Mouse (Mus musculus): ENCODE data around the gene Camta1.

Gene Camta1

DNA sequence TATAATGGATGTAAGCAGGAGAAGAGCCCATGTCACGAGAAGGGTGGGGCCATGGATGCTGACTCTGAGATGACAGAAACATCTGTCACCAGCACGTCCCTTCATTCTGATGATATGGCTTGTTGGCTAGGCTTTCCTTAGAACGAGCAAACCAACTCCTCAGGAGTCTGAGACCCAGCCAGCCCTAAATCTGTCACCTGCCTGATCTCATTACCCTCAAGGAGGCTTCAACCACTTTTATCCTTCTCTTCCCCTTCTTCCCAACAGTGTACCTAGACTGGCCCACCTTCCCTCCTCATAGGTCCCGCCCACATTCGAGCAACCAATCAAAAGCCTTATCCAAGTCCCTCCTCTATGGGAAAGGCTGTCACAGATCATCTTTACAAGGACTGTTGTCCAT, 173.5 kb downstream of the Camta1 start:
- DNase-seq (ENCODE audit: low spot score in 2 of 2), result no peak

DNA sequence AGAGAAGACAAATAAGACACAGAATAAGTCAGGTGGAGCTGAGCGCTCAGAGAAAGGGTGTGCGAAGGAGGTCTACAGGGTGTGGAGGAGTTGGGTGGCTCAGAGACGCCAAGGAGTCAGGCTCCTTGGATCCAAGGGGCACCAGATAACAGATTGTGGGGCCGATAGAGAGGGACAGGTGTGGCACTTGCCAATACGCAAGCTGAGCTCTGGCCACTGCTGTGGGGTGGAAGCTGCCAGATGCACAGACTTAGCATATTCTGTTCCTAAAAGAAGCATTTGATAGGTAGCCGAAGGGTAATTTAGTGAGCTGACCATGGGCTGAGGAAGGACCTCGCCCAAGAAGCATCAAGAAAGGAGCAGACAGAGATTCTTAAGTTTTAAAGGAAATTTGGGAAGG, 177.1 kb downstream of the Camta1 start:
- DNase-seq (ENCODE audit: low spot score in 2 of 2), result no peak

- no peak for DNase-seq (ENCODE audit: low spot score in 2 of 2)
Observed at GRCm38 (mm10) chr4:151682831-151683488, 178.7 kb downstream of the Camta1 start.

- DNase-seq (ENCODE audit: low spot score in 2 of 2), result no peak
Observed at GRCm38 (mm10) chr4:151672452-151672851, 189.2 kb downstream of the Camta1 start.

DNA sequence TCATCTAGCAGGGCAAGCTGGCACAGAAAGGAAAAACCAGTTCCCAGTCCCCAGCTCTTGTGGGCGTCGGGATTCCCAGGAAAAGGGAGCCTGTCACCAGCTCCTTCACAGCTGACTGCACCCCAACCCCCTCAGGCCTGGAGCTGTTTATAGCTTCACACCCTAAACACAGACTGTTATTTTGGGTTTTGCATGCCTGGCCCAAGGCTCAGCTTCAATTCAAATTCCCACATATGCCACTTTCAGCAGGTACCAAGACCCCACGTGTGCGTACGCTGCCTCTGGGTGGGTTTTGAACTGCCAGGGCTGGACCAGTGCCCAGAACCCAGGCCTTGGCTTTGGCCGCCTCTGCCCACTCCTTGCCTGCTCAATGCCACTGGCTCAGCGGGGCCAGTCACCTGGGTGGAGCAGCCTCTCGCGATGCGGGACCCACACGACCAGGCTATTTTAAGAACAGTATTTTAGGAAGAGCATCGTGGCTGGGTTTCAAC, 195.2 kb downstream of the Camta1 start:
- DNase-seq (ENCODE audit: low spot score in 2 of 2), result peak; percentile 45 to 70

DNA sequence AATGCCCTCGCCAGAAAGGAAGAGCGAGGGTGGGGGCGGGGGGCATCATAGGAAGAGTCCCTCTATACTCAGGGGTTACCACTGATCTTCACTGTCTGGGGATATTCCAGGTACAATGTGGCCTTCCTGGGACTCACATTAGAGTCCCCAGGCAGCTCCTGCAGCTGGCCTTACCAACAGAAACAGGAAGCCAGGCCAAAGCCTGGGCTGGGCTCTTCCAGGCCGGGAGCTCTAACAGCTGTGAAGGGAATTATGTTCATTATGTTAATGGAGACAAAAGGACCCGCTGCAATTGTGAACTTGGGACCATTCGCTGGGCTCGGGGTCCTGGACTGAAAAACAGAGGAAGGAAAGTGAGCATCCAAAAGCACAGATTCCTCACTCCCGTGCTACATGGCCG, 200.2 kb downstream of the Camta1 start:
- DNase-seq (ENCODE audit: low spot score in 2 of 2), result no peak

DNA sequence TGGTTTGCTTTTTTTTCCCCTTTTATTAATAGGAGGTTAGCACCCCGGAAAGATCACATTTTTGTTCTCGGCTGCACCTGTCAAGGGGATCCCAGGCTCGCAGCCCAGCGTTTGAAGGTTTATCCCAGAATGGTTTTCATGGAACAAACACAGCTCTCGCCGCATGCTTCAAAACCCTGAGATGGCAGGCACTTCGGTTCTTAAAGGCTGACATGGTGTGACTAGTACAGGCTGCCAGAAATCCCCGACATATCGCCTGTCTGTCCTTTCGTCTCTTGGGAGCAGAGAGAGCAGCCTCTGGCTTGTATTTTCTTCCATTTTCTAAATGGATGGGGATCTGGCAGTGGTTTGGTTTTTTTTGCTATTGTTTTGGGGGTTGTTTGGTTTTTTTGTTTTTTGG, 205.2 kb downstream of the Camta1 start:
- DNase-seq (ENCODE audit: low spot score in 2 of 2), result no peak

- no peak for DNase-seq (ENCODE audit: low spot score in 2 of 2)
Observed at GRCm38 (mm10) chr4:151655637-151656385, 205.9 kb downstream of the Camta1 start.

DNA sequence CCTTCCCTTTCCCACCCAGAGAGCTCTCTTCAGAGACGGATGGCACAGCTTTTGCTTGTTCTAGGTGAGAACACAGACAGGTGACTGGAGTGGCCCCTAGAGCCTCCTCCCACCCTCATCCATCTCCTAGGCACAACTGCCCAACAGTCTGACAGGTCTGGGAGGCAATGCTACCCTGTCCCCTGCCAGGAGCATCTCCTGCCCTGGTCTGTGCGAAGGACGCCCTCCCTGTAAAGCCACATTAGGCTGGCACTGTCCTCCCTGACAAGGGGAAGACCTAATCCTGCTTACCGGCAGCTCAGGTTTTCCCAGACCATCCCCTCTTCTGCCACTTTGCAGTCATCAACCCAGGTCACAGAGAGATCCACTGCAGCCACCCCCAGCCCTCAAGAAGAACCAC, 206.4 kb downstream of the Camta1 start:
- DNase-seq (ENCODE audit: low spot score in 2 of 2), result no peak

DNA sequence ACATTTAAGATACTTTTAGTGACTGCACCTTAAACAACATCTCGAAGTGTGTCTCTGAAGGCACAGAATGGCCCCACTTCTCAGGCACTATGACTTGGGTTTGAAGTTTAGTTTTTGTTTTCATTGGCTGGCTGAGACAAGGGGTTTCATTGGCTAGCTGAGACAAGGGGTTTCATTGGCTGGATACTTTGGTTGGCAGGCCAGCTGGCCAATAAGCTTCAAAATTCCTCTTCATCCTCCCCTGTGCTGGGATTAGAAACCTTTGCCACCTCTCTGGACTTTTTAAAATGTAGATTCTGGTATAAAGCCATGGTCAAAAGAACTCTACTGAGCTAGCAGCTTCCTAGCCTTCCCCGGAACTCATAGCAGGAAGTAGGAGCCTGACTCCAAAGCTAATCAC, 219.3 kb downstream of the Camta1 start:
- no peak for DNase-seq (ENCODE audit: low spot score in 2 of 2)

DNA sequence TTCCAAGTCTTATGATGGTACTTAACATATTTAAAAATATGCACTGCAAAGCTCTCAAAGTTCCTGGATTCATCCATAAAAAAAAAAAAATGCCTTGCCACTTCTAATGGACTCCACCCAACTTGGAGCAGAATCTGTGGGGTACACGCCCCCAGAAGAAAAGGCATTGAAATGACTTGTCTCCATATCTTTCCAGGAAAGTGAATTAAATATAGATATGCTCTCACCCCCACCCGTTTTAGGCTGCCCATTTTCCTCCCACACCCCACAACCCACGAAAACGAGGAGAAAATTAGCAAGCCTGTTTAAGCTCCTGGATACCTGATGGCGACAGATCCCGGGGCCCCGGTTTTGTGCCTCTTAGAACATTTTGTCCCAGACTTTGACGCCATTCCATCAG, 220.7 kb downstream of the Camta1 start:
- peak; percentile 28 to 46 for DNase-seq (ENCODE audit: low spot score in 2 of 2)

- DNase-seq (ENCODE audit: low spot score in 2 of 2), result no peak
Observed at GRCm38 (mm10) chr4:151638941-151639340, 222.7 kb downstream of the Camta1 start.

- DNase-seq (ENCODE audit: low spot score in 2 of 2), result no peak
Observed at GRCm38 (mm10) chr4:151637348-151637747, 224.3 kb downstream of the Camta1 start.

GRCm38 (mm10) chr4:151634771-151635170, 226.9 kb downstream of the Camta1 start:
- DNase-seq (ENCODE audit: low spot score in 2 of 2), result no peak

GRCm38 (mm10) chr4:151633795-151634194, 227.9 kb downstream of the Camta1 start:
- DNase-seq (ENCODE audit: low spot score in 2 of 2), result no peak

DNA sequence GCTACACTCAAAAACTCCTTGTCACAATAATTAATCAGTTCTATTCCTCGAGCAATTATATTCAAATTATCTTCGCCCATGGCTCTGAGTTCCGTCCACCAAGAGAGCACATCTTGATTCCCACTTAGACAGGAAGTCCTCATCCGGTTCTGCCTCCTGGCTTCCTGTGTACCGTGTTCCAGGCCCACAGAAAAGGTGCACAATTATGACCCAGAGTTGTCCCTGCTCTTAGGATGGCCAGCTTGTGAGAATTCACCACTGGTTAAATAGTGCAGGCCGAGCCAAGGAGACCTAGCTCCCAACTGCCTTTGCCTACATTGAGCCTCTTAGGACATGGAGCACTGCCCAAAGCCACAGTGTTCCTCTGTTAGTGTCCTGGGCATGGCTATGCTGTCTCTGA, 229.4 kb downstream of the Camta1 start:
- DNase-seq (ENCODE audit: low spot score in 2 of 2), result no peak

GRCm38 (mm10) chr4:151630664-151631063, 231.0 kb downstream of the Camta1 start:
- no peak for DNase-seq (ENCODE audit: low spot score in 2 of 2)

DNA sequence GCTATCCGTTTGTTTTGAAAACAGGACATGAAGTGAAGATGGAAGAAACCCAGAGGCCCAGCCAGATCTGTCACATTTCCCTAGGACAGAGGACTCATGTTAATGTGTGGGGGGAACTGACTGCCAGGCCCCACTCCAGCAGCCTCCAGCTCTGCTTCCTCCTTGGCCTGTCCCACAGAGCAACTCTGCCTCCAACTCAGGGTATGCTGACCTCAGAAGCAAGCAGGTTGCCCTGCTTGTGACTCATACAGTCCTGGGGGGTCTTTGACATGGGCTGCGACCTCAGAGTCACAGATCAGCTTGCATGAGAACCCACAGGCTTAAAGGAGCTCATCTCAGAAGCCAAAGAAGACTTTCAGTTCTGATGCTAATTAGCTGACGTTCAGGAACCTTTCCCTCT, 231.4 kb downstream of the Camta1 start:
- DNase-seq (ENCODE audit: low spot score in 2 of 2), result no peak

DNA sequence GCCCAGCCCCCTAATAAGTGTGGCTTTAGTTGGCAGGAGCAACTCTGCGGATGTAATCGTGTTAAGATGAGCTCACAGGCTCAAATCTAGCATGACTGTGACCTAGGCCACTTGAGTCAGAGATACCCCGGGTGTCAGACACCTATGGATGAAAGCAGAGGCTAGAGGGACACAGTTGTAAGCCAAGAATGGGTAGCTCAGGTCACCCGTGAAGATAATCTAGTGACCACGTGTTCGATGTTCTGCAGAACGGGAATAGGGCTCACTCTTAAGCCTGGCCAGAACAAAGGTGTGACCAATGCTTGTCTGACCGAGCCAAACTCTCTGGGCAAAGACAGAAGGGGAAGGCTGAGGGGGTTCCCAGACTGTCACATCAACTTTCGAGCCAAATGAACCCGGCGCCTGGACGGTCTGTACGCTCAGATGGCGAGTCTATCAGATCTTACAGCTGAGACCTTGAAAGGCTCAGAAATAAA, 242.1 kb downstream of the Camta1 start:
- DNase-seq (ENCODE audit: low spot score in 2 of 2), result no peak

- no peak for DNase-seq (ENCODE audit: low spot score in 2 of 2)
Observed at GRCm38 (mm10) chr4:151618420-151619310, 243.0 kb downstream of the Camta1 start.

DNA sequence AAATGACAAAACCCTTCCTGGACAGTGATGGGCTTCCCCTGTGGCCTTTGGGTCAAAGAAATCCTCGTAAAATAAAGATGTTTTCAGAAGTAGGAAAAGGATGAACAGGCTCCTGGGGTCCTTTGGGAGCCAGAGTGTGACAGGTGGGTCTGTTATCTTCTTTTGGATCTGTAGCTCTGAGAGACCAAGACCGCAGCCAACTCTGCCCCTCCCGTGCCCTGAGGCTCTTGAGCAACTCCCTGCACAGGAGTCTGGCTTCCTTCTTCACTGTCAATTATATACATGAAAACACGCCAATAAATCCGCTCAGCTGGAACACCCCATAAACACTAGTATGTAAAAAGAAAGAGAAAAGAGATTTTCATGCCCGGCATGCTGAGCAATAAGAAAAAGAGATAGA, 250.1 kb downstream of the Camta1 start:
- DNase-seq (ENCODE audit: low spot score in 2 of 2), result no peak

- DNase-seq (ENCODE audit: low spot score in 2 of 2), result peak in 1 of 2 experiments; percentile 43
Observed at GRCm38 (mm10) chr4:151610266-151610665, 251.4 kb downstream of the Camta1 start.

Measured in left cerebral cortex, adult 9 months (tissue).